Mouse (Mus musculus): ENCODE data around the gene Proca1. TPM values are rescaled to one million over a fixed set of nuclear protein-coding genes. Genes with fewer than 3 reads are reported as not detected.
A peak's percentile ranks its signal among the peaks of the same experiment; 100 is the strongest.

Proca1 gene
- polyA plus RNA-seq, 1 experiment from 2014 or later = 0.77 TPM

DNA sequence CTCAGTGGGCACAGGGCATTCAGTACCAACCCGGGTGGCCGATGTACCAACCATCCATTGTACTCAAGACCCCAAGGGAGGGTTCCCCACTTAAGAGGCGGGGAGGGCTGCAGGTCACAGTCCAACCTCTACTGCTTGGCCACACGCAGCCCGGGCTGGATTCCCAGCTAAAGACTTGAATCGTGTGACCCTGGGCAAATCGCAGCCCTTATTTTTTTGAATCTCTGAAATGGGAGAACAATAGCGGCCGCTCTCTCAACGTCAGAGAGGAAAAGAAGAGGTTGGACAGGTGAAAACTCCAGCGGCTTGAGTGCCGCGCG is 28.6 kb upstream of the Proca1 start:
- Histone ChIP-seq H3K36me3 (ENCODE audit: control insufficient read depth, insufficient read depth) (peaks cover 27% of the 10 kb centered on the region), H3K4me3 (ENCODE audit: low read depth, low read length) (peak overlapping the region; percentile 88), H3K4me2 (replicated peaks; ENCODE audit: low read depth) (peak overlapping the region; percentile 89), H3K27ac (ENCODE audit: low read depth, low read length) (peak overlapping the region; percentile 97), H3K9ac (ENCODE audit: low read depth, low read length) (peak overlapping the region; percentile 88), H3K27me3 (replicated peaks; ENCODE audit: control insufficient read depth, insufficient read depth, low read length) (no peaks in the 10 kb centered on the region), H3K9me3 (ENCODE audit: control insufficient read depth) (no peaks in the 10 kb centered on the region), H3K4me1 (replicated peaks; ENCODE audit: control insufficient read depth, insufficient read depth, low read length) (peaks cover 14% of the 10 kb centered on the region; the same call in 1 of the 2 replicates)
- no peak for TF ChIP-seq CTCF (IDR thresholded peaks at IDR 0.05; ENCODE audit: low read depth)
- ATAC-seq = no peak
- WGBS = under 1% methylated on average over 14 of the region's 14 CpGs

GRCm38 (mm10) chr11:78164924-78165760 is 28.1 kb upstream of the Proca1 start, which contains the start of gene Traf4:
Gene Traf4 (minus strand): TSS chr11:78165589.
- TF ChIP-seq CTCF (IDR thresholded peaks at IDR 0.05; ENCODE audit: low read depth) = peak; percentile 51
- Histone ChIP-seq H3K9ac (ENCODE audit: low read depth, low read length) (peak within 1 kb of the TSS; percentile 88), H3K27ac (ENCODE audit: low read depth, low read length) (peak within 1 kb of the TSS; percentile 97), H3K4me2 (replicated peaks; ENCODE audit: low read depth) (peak within 1 kb of the TSS; percentile 89), H3K36me3 (ENCODE audit: control insufficient read depth, insufficient read depth) (peaks cover 21% of the 10 kb centered on the region), H3K4me1 (replicated peaks; ENCODE audit: control insufficient read depth, insufficient read depth, low read length) (peaks cover 14% of the 10 kb centered on the region; the same call in 1 of the 2 replicates), H3K4me3 (ENCODE audit: low read depth, low read length) (peak within 1 kb of the TSS; percentile 88), H3K27me3 (replicated peaks; ENCODE audit: control insufficient read depth, insufficient read depth, low read length) (no peaks in the 10 kb centered on the region), H3K9me3 (ENCODE audit: control insufficient read depth) (no peaks in the 10 kb centered on the region)
- WGBS = under 1% methylated on average over 65 of the region's 78 CpGs
- peak; percentile 74 for ATAC-seq

DNA sequence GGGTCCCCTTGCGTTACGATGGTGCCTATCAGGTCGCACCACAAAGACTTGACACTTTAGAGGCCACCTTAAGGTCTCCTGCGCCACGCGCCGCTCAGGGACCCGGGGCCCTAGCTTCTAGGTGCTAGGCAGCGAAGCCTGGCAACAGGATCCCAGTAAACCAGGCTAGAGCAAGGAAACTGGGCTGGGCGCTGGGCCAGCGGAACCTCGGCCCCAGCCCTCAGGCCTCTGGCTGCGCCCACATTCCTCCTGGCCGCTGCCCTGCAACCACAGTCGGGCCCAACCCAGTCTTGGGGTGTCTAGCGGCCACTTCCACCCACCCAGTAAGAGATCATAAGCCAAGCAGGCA is 27.5 kb upstream of the Proca1 start:
- Histone ChIP-seq H3K9me3 (ENCODE audit: control insufficient read depth) (no peaks in the 10 kb centered on the region), H3K4me1 (replicated peaks; ENCODE audit: control insufficient read depth, insufficient read depth, low read length) (peaks cover 14% of the 10 kb centered on the region; the same call in 1 of the 2 replicates), H3K4me2 (replicated peaks; ENCODE audit: low read depth) (peak overlapping the region; percentile 89), H3K27me3 (replicated peaks; ENCODE audit: control insufficient read depth, insufficient read depth, low read length) (no peaks in the 10 kb centered on the region), H3K9ac (ENCODE audit: low read depth, low read length) (peak overlapping the region; percentile 88), H3K27ac (ENCODE audit: low read depth, low read length) (peak overlapping the region; percentile 97), H3K4me3 (ENCODE audit: low read depth, low read length) (peak overlapping the region; percentile 88), H3K36me3 (ENCODE audit: control insufficient read depth, insufficient read depth) (peaks cover 15% of the 10 kb centered on the region)
- 3% methylated on average over 16 of the region's 16 CpGs for WGBS
- ATAC-seq = peak; percentile 50
- no peak for TF ChIP-seq CTCF (IDR thresholded peaks at IDR 0.05; ENCODE audit: low read depth)

- H3K36me3 ChIP-seq (ENCODE audit: control insufficient read depth, insufficient read depth) = peaks cover 14% of the 10 kb centered on the region
- WGBS = 34% methylated on average over 4 of the region's 4 CpGs
- H3K9ac ChIP-seq (ENCODE audit: low read depth, low read length) = peak overlapping the region; percentile 88; the same call in 1 of the 2 replicates
- H3K4me1 ChIP-seq (replicated peaks; ENCODE audit: control insufficient read depth, insufficient read depth, low read length) = peaks cover 14% of the 10 kb centered on the region; the same call in 1 of the 2 replicates
- peak overlapping the region; percentile 89 for H3K4me2 ChIP-seq (replicated peaks; ENCODE audit: low read depth)
- no peaks in the 10 kb centered on the region for H3K27me3 ChIP-seq (replicated peaks; ENCODE audit: control insufficient read depth, insufficient read depth, low read length)
- no peaks in the 10 kb centered on the region for H3K9me3 ChIP-seq (ENCODE audit: control insufficient read depth)
- ATAC-seq = no peak
- TF ChIP-seq CTCF (IDR thresholded peaks at IDR 0.05; ENCODE audit: low read depth) = no peak
- H3K4me3 ChIP-seq (ENCODE audit: low read depth, low read length) = peak overlapping the region; percentile 88; the same call in 1 of the 2 replicates
- peak overlapping the region; percentile 97 for H3K27ac ChIP-seq (ENCODE audit: low read depth, low read length)
These were observed 27.0 kb upstream of the Proca1 start for GRCm38 (mm10) chr11:78166161-78166560.

- Histone ChIP-seq H3K36me3 (ENCODE audit: control insufficient read depth, insufficient read depth) (0 out of 2 replicates have a peak, but pooled peaks cover 10% of the 10 kb centered on the region), H3K27me3 (replicated peaks; ENCODE audit: control insufficient read depth, insufficient read depth, low read length) (no peaks in the 10 kb centered on the region), H3K4me2 (replicated peaks; ENCODE audit: low read depth) (peak overlapping the region; percentile 89; the same call in 1 of the 2 replicates), H3K4me1 (replicated peaks; ENCODE audit: control insufficient read depth, insufficient read depth, low read length) (peaks cover 14% of the 10 kb centered on the region; the same call in 1 of the 2 replicates), H3K27ac (ENCODE audit: low read depth, low read length) (peak overlapping the region; percentile 97), H3K9ac (ENCODE audit: low read depth, low read length) (no peak overlapping the region), H3K4me3 (ENCODE audit: low read depth, low read length) (no peak overlapping the region), H3K9me3 (ENCODE audit: control insufficient read depth) (no peaks in the 10 kb centered on the region)
- no peak for TF ChIP-seq CTCF (IDR thresholded peaks at IDR 0.05; ENCODE audit: low read depth)
- ATAC-seq = no peak
- WGBS = 58% methylated on average over 6 of the region's 6 CpGs
These were observed 26.6 kb upstream of the Proca1 start for GRCm38 (mm10) chr11:78166640-78167039.

- Histone ChIP-seq H3K36me3 (ENCODE audit: control insufficient read depth, insufficient read depth) (0 out of 2 replicates have a peak, but pooled peaks cover 4% of the 10 kb centered on the region), H3K27ac (ENCODE audit: low read depth, low read length) (peak overlapping the region; percentile 97; the same call in 1 of the 2 replicates), H3K4me3 (ENCODE audit: low read depth, low read length) (no peak overlapping the region), H3K9ac (ENCODE audit: low read depth, low read length) (no peak overlapping the region), H3K4me1 (replicated peaks; ENCODE audit: control insufficient read depth, insufficient read depth, low read length) (peaks cover 14% of the 10 kb centered on the region; the same call in 1 of the 2 replicates), H3K9me3 (ENCODE audit: control insufficient read depth) (no peaks in the 10 kb centered on the region), H3K4me2 (replicated peaks; ENCODE audit: low read depth) (peak overlapping the region; percentile 60; the same call in 1 of the 2 replicates), H3K27me3 (replicated peaks; ENCODE audit: control insufficient read depth, insufficient read depth, low read length) (no peaks in the 10 kb centered on the region)
- TF ChIP-seq CTCF (IDR thresholded peaks at IDR 0.05; ENCODE audit: low read depth) = no peak
- WGBS = 80% methylated on average over 14 of the region's 14 CpGs
- no peak for ATAC-seq
These were observed 25.8 kb upstream of the Proca1 start for GRCm38 (mm10) chr11:78167257-78167959.
